Mouse (Mus musculus): ENCODE results near the gene Lamc3. TPM values are rescaled to one million over a fixed set of nuclear protein-coding genes. Genes with fewer than 3 reads are reported as not detected.
A peak's percentile ranks its signal among the peaks of the same experiment; 100 is the strongest.

Lamc3 gene
- polyA plus RNA-seq, 1 experiment from 2014 or later = 4.5 TPM

DNA sequence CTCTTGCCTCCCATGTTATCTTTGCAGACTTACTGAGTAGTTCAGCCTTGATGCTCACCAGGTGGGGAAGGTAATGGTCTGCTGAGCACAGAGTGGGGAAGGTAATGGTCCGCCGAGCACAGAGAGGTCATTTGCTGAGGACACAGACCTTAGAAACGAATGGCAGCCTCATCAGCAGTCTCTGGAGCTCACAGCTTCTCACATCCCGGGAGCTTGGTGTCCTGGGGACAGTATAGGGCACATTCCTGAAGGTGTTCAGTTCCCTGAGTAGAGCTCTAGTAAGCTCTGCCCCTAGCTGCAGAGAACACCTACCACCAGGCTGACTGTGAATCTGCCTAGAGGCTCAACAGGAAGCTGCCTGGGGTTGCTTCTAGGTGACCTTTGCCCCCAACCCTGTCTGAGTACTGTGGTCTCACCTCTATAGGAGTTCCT lies 74.7 kb downstream of the Lamc3 start:
- H3K27ac ChIP-seq = peak overlapping the region; percentile 78
- WGBS = 34% methylated on average over 4 of the region's 4 CpGs
- peak; percentile 55 for ATAC-seq (replicated peaks; ENCODE audit: low FRiP score)

DNA sequence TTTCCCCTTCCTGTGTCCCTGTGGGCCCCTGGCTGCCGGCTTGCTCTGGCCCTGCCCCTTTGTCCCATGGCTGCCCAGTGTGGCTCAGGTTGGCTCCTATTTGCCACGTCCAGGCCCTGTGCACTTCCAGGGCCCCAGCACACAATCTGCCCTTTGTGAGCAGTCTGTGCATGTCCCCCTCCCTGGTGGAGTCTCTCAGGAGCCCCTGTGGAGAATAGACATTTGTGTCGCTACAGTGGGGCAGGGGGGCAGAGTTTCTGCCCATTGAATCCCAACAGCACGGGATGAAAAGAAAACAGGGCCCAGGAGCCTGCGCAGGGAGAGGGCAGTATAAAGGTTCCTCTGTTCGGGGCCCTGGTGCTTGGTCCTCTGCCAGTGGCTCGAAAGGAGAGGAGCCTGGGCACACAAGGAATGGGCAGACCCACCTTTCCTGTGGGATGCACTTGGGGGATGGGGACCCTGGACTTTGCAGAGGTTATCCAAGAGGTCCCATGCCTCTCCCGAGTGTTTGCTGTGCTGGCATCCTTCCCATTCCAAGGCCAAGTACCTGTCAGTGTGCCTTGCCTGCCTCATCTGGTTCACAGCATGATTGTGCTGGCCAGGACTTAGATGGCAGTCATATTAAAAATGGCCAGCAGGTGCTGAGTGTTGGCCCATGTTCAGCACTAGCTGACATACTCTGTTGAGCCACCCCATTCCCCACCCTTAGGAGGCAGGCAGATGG lies 75.6 kb downstream of the Lamc3 start:
- H3K9me3 ChIP-seq (replicated peaks) = no peaks in the 10 kb centered on the region
- peaks cover 50% of the 10 kb centered on the region for H3K4me1 ChIP-seq
- WGBS = 66% methylated on average over 8 of the region's 8 CpGs
- no peak overlapping the region for H3K4me2 ChIP-seq
- ATAC-seq (replicated peaks; ENCODE audit: low FRiP score) = no peak
- peak overlapping the region; percentile 78 for H3K27ac ChIP-seq
- H3K4me3 ChIP-seq (replicated peaks) = no peak overlapping the region
- H3K9ac ChIP-seq = no peak overlapping the region
- 0 out of 2 replicates have a peak, but pooled peaks cover 5% of the 10 kb centered on the region for H3K36me3 ChIP-seq
- H3K27me3 ChIP-seq = no peaks in the 10 kb centered on the region

More for the DNA sequence above, 74.7 kb downstream of the Lamc3 start:
- Histone ChIP-seq H3K36me3 (0 out of 2 replicates have a peak, but pooled peaks cover 5% of the 10 kb centered on the region), H3K9me3 (replicated peaks) (no peaks in the 10 kb centered on the region), H3K4me1 (peaks cover 50% of the 10 kb centered on the region), H3K4me3 (replicated peaks) (no peak overlapping the region), H3K9ac (no peak overlapping the region), H3K27me3 (no peaks in the 10 kb centered on the region), H3K4me2 (no peak overlapping the region)

DNA sequence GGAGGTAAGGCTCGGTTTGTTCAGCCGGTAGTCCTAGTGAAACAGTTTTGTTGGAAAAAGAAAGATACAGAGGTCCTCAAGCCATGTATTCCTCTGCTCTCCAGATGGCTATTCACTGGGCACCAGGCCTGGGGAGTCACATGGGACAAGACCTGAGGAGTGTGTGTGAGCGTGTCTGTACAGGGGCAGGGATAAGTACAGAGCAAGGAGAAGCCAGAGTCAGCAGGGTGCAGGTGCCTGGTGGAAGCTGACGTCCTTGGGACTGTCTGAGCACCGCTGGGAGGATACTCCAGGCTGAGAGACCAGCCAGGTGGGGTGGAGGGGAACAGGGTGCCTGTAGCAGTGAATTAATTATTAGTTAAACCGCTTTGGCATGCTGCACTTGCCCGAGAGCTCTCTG lies 76.4 kb downstream of the Lamc3 start:
- Histone ChIP-seq H3K27ac (peak overlapping the region; percentile 78), H3K4me2 (no peak overlapping the region), H3K36me3 (0 out of 2 replicates have a peak, but pooled peaks cover 8% of the 10 kb centered on the region), H3K4me3 (replicated peaks) (no peak overlapping the region), H3K27me3 (no peaks in the 10 kb centered on the region), H3K9me3 (replicated peaks) (no peaks in the 10 kb centered on the region), H3K4me1 (peaks cover 49% of the 10 kb centered on the region), H3K9ac (no peak overlapping the region)
- ATAC-seq (replicated peaks; ENCODE audit: low FRiP score) = peak; percentile 41; the same call in 1 of the 2 replicates
- WGBS = 78% methylated on average over 7 of the region's 7 CpGs

DNA sequence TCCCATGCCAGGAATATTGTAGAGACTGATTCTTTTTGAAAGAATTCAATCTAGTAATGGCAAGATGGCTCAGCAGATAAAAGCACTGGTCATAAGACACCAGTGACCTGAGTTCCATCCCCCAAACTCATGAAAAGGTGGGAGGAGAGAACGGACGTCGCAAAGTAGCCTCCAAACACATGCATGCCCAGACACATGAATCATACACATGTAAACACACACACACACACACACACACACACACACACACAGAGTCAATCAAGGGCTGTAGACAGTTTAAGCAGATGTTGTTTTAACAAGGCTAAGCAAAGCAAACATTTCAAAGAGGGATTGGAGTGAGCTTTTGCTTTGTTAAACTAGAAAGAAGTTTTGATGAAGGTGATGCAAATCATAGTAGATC lies 77.1 kb downstream of the Lamc3 start:
- Histone ChIP-seq H3K9me3 (replicated peaks) (no peaks in the 10 kb centered on the region), H3K36me3 (peaks cover 11% of the 10 kb centered on the region), H3K27me3 (no peaks in the 10 kb centered on the region), H3K4me3 (replicated peaks) (no peak overlapping the region), H3K4me2 (no peak overlapping the region), H3K27ac (peak overlapping the region; percentile 78), H3K4me1 (peaks cover 45% of the 10 kb centered on the region), H3K9ac (no peak overlapping the region)
- no peak for ATAC-seq (replicated peaks; ENCODE audit: low FRiP score)
- WGBS = 52% methylated on average over 3 of the region's 3 CpGs

DNA sequence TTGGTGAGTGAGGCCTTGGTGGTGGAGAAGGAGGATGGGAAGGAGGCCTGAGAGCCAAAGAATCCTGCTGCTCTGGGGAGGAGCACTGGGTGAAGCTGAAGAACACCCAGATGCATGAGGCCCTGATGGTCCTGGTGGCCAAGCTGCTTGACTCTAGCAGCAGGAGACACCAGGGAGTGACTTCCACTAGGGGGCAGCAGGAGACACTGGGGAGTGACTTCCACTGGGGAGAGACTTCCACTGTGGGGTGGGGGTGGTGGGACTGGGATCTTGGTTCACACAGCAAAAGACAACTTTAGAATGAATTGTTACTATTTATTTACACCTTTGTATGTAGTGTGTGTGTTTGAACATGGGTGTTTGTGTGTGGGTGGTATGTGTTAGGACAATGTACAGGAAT lies 78.0 kb downstream of the Lamc3 start:
- Histone ChIP-seq H3K4me2 (no peak overlapping the region), H3K9me3 (replicated peaks) (no peaks in the 10 kb centered on the region), H3K36me3 (peaks cover 19% of the 10 kb centered on the region), H3K4me1 (peaks cover 36% of the 10 kb centered on the region), H3K27me3 (no peaks in the 10 kb centered on the region), H3K4me3 (replicated peaks) (no peak overlapping the region), H3K9ac (no peak overlapping the region), H3K27ac (no peak overlapping the region)
- no peak for ATAC-seq (replicated peaks; ENCODE audit: low FRiP score)

DNA sequence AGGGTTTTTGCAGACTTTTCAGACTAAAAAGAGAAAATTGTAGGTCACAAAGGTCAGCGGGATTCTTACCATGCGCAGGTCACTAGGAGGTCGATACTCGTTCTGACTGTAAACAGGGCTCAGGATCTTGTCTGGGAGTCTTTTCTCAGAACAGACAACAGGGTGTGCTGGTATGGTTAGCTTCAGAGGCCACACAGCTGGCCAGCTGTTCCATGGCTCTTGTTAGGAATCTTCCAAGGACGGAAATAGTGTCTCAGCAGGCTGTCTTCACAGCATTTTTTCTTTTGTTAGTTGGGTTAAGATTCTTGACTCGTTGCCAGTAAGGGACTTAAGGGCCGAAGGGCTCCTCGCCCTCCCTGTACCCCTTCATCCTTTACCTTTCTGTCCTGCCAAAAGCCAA lies 79.7 kb downstream of the Lamc3 start:
- Histone ChIP-seq H3K9me3 (replicated peaks) (no peaks in the 10 kb centered on the region), H3K4me2 (no peak overlapping the region), H3K4me1 (peaks cover 20% of the 10 kb centered on the region), H3K27ac (no peak overlapping the region), H3K9ac (no peak overlapping the region), H3K36me3 (peaks cover 36% of the 10 kb centered on the region), H3K27me3 (no peaks in the 10 kb centered on the region), H3K4me3 (replicated peaks) (no peak overlapping the region)
- WGBS = 85% methylated on average over 8 of the region's 8 CpGs
- no peak for ATAC-seq (replicated peaks; ENCODE audit: low FRiP score)

DNA sequence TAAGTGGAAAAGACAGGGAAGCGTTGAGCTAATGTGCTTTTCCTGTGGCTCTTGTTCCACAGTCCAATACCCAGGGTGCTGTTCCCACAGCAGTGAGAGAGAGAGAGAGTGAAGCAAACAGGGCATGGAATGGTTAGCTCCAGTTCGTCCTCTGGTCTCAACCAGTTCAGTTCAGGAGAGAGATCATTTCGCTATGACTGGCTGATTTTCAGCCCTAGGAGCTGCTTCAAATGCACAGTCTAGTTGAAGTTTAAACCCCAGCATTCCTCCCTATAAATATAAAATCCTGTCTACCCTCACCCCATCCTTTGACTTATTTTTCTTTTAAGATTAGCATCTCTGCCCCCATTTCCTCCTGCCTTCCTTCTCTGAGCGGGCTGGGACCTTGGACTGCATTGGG lies 85.5 kb downstream of the Lamc3 start:
- peak overlapping the region; percentile 87 for H3K27ac ChIP-seq
- peak; percentile 53; the same call in 1 of the 2 replicates for ATAC-seq (replicated peaks; ENCODE audit: low FRiP score)
- WGBS = 75% methylated on average over 4 of the region's 4 CpGs
- no peak overlapping the region for H3K9ac ChIP-seq
- H3K9me3 ChIP-seq (replicated peaks) = no peaks in the 10 kb centered on the region
- no peaks in the 10 kb centered on the region for H3K27me3 ChIP-seq
- peaks cover 46% of the 10 kb centered on the region for H3K36me3 ChIP-seq
- peaks cover 18% of the 10 kb centered on the region for H3K4me1 ChIP-seq
- H3K4me3 ChIP-seq (replicated peaks) = no peak overlapping the region
- no peak overlapping the region for H3K4me2 ChIP-seq

DNA sequence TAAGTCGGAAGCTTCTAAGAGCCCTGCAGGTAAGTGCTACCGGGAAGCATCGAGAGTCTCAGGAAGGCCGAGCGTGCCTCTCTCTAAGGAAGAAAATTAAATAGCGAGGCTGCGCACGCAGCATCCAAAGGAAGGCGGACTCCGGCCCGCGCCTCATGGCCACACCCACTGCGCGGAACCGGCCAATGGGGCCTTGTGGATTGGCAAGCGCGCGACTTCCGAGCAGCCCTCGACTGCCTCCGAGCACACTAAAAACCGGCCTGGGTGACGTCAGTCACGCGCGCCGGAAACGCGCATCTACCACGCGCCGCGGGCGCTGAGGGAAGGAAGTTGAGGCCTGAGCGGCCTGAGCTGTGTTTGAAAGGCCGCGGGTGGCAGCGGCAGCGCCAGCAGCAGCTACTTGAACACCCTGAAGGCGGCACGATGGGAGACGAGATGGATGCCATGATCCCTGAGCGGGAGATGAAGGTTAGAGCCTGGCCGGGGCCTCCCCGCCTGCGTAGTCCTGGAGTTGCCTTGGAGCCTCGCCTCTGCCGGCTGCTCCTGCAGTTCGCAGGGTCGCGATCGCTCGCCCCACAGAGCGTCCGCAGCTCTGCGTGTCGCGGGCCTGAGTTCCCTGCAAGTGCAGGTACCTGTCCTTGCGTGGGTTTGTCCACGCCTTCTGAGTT lies 87.2 kb downstream of the Lamc3 start, which contains the start of gene Nup214:
Gene Nup214 (plus strand): TSS at position 296 of the 668 bp plus-strand sequence.
- Histone ChIP-seq H3K4me1 (peaks cover 18% of the 10 kb centered on the region), H3K9ac (peak within 1 kb of the TSS; percentile 92), H3K9me3 (replicated peaks) (no peaks in the 10 kb centered on the region), H3K27me3 (no peaks in the 10 kb centered on the region), H3K36me3 (peaks cover 55% of the 10 kb centered on the region), H3K27ac (peak within 1 kb of the TSS; percentile 87), H3K4me3 (replicated peaks) (peak within 1 kb of the TSS; percentile 94), H3K4me2 (peak within 1 kb of the TSS; percentile 90)
- WGBS = 0% methylated on average over 60 of the region's 60 CpGs
- peak; percentile 99 for ATAC-seq (replicated peaks; ENCODE audit: low FRiP score)

DNA sequence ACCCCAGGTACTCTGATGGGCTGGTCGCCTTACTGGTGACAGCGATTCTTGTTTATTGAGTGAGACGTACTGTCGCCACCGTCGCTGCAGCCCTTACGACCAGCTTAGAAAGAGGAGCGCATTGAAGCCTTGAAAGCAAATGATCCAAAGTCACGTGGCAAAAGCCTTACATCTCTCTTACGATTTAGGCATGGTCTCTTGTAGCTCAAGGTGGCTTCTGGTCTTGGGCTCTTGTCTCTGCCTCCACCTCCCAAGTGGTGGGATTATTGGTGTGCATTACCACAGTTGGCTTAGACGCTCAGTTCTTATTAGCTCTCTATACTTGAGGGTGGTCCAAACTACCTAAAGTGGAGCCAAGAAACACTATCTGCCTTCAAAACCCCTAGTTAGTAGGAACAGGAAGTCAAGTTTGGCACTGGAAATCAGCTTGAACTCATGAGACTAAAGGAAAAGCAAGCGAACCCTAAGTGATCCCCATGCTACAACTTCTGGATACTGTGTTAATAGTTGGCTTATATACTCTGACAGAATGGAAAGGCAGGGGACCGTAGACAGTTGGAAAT lies 87.8 kb downstream of the Lamc3 start:
- Histone ChIP-seq H3K36me3 (peaks cover 55% of the 10 kb centered on the region), H3K9me3 (replicated peaks) (no peaks in the 10 kb centered on the region), H3K27me3 (no peaks in the 10 kb centered on the region), H3K4me3 (replicated peaks) (peak overlapping the region; percentile 94), H3K9ac (peak overlapping the region; percentile 92), H3K4me1 (peaks cover 18% of the 10 kb centered on the region), H3K4me2 (peak overlapping the region; percentile 90), H3K27ac (peak overlapping the region; percentile 79)
- 9% methylated on average over 13 of the region's 13 CpGs for WGBS
- 0 out of 2 replicates have a peak, but pooled peaks have one; percentile 2 for ATAC-seq (replicated peaks; ENCODE audit: low FRiP score)

DNA sequence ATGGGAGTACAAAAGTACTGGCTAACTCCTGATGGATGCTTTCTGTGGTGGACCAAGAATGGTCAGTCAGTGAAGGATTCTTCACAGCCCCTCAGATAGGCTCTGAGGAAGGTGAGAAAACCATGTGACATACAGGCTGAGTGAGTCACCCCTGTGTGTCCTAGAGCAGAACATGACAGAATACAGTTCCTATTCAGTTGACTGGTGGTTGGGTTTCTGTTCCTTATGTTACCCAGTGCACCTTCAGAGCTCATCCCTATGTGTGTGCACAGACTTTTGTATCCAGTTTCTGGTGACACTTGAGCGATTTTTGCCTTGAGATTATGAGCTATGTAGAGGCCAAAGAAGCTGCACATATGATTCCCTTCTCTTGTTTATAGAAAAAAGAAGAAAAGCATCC lies 100.7 kb downstream of the Lamc3 start:
- Histone ChIP-seq H3K36me3 (peaks cover 100% of the 10 kb centered on the region), H3K27ac (no peak overlapping the region), H3K9ac (no peak overlapping the region), H3K4me1 (no peaks in the 10 kb centered on the region), H3K9me3 (replicated peaks) (no peaks in the 10 kb centered on the region), H3K4me2 (no peak overlapping the region), H3K4me3 (replicated peaks) (no peak overlapping the region), H3K27me3 (no peaks in the 10 kb centered on the region)
- no peak for ATAC-seq (replicated peaks; ENCODE audit: low FRiP score)
- WGBS = 88% methylated on average over 1 of the region's 1 CpGs

DNA sequence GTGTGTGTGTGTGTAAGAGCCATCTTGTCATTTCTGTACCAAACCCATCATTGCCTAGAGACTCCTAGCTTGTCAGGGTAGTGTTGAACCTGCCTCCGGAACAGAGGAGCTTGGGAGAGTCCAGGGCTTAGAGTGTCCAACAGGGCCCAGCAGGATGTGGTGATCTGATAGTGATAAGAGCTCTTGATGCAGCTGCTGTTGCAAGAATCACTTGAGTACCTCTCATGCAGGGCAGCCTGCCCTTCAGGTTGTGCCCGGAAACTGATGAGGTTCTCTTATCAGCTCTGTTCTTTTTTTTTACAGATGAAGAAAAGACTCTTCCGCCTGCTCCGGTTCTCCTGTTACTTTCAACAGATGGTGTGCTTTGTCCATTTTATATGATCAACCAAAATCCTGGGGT lies 103.9 kb downstream of the Lamc3 start:
- Histone ChIP-seq H3K4me2 (no peak overlapping the region), H3K4me3 (replicated peaks) (no peak overlapping the region), H3K27ac (no peak overlapping the region), H3K4me1 (no peaks in the 10 kb centered on the region), H3K36me3 (peaks cover 99% of the 10 kb centered on the region), H3K9me3 (replicated peaks) (no peaks in the 10 kb centered on the region), H3K9ac (no peak overlapping the region), H3K27me3 (no peaks in the 10 kb centered on the region)
- WGBS = 93% methylated on average over 4 of the region's 4 CpGs
- ATAC-seq (replicated peaks; ENCODE audit: low FRiP score) = no peak

DNA sequence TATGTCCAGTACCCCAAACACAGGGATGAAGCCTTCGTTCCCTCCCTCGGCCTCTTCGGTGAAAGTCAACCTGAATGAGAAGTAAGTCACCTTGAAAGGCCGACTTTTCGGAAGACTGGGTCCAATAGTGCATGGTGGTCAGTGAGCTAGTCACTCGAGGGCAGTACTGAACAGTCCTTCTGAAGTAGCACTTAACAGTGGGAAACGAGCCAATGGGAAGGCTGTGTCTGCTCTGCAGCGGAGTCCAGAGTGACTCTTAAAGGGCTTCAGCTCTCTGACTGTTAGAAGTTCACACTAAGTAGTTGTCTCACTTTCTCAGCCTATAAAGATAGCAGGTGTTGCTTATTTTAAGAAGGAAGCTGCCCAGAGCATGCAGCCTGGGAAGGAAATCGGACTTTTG lies 107.8 kb downstream of the Lamc3 start:
- WGBS = 96% methylated on average over 9 of the region's 9 CpGs

More for the DNA sequence above, 107.8 kb downstream of the Lamc3 start:
- H3K4me1 ChIP-seq = no peaks in the 10 kb centered on the region
- H3K9ac ChIP-seq = no peak overlapping the region
- H3K4me3 ChIP-seq (replicated peaks) = no peak overlapping the region
- H3K9me3 ChIP-seq (replicated peaks) = no peaks in the 10 kb centered on the region
- peaks cover 98% of the 10 kb centered on the region for H3K36me3 ChIP-seq
- H3K27ac ChIP-seq = no peak overlapping the region
- H3K27me3 ChIP-seq = no peaks in the 10 kb centered on the region
- no peak for ATAC-seq (replicated peaks; ENCODE audit: low FRiP score)
- no peak overlapping the region for H3K4me2 ChIP-seq

Data from kidney, embryonic 15.5 days (tissue).